Mouse (Mus musculus) right cerebral cortex, postnatal 10 days (tissue): ENCODE data around the gene Adgrl3.

Source experiments
- DNase-seq, 2 experiments: peaks; one replicate each; pipeline ENCODE4 v3.0.0; 2021; ENCODE audit warnings: low spot score in 2 of 2

The Adgrl3 gene

GRCm38 (mm10) chr5:81073875-81074274 is 53.9 kb downstream of the Adgrl3 start:
- DNase-seq, result no peak

DNA sequence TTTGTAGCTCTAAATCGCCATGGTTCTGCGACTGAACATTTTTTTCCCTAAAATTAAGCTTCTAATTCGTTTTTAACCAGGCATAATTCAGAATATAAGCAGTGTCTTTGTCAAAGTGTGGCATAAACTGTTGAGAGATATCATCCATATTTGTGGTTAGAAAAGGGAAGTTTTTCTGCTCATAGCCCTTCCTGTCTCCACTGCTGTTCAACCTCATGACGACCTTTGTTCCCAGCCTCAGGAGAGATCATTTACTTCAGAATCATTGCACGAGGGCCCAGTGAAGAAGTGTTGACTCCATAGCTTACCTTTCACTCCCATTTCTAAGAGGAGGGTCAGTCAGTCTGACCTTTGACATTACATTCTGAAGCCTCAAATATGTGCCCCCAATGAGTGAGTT is 56.4 kb downstream of the Adgrl3 start:
- no peak for DNase-seq

GRCm38 (mm10) chr5:81077031-81077430 is 57.1 kb downstream of the Adgrl3 start:
- DNase-seq, result no peak

DNA sequence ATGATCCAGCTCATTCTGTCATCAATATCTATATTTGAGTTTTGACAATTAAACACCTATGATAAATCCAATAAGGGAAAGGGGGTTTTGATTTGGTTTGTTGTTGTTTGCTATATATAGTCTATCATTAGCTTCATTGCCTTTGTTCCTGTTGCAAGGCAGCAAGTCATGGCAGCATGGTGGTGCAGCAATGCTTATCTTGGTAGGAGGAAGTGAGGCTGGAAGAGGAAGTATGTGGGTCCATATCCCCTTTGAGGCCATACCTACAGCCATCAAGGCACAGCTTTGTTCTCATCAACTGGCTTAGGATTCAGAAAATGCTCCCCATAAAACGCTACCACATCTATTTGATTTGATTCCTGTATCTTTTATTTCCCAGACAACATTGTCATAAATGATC is 58.1 kb downstream of the Adgrl3 start:
- no peak for DNase-seq

DNA sequence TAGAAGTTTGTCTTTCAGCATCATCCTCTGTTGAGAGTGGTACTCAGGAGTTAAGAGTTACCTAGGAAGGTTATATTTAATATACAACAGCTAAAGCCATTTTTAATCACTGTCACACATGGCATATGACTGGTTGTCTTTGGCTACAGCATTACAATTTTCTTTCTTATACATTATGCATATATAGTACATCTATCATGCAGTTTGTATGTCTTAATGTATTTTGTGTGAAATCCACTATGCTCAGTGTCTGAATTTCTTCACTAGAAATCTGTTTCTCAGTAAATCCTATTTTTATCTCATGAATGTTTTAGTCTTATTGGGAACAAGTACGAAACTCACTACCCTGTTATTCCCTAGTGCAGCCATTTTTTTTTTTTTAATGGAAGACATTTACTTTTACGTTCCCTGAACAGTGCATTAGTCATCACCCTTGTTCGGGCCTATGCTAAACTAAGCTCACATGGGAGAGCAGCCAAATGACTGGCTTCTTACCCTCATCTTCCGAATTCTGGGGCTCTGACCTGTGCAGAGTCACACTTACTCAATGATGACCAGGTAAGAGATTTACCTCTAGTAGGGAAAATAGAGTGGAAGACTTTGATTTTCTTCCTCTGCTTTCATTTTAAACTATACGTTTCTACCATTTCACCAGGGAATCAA is 63.9 kb downstream of the Adgrl3 start:
- DNase-seq, result no peak

- no peak for DNase-seq
Observed at GRCm38 (mm10) chr5:81085152-81085551, 65.2 kb downstream of the Adgrl3 start.

GRCm38 (mm10) chr5:81088667-81089066 is 68.7 kb downstream of the Adgrl3 start:
- DNase-seq, result no peak

- no peak for DNase-seq
Observed at GRCm38 (mm10) chr5:81094618-81095017, 74.7 kb downstream of the Adgrl3 start.

GRCm38 (mm10) chr5:81097131-81097530 is 77.2 kb downstream of the Adgrl3 start:
- DNase-seq, result no peak

- DNase-seq, result no peak
Observed at GRCm38 (mm10) chr5:81107431-81107830, 87.5 kb downstream of the Adgrl3 start.

GRCm38 (mm10) chr5:81124483-81124882 is 104.5 kb downstream of the Adgrl3 start:
- DNase-seq, result no peak

- DNase-seq, result no peak
Observed at GRCm38 (mm10) chr5:81127639-81128038, 107.7 kb downstream of the Adgrl3 start.

- no peak for DNase-seq
Observed at GRCm38 (mm10) chr5:81136394-81136793, 116.5 kb downstream of the Adgrl3 start.

- DNase-seq, result peak; percentile 61 to 62
Observed at GRCm38 (mm10) chr5:81155791-81156190, 135.9 kb downstream of the Adgrl3 start.

- DNase-seq, result no peak
Observed at GRCm38 (mm10) chr5:81156281-81156680, 136.3 kb downstream of the Adgrl3 start.

GRCm38 (mm10) chr5:81156796-81157195 is 136.9 kb downstream of the Adgrl3 start:
- no peak for DNase-seq

DNA sequence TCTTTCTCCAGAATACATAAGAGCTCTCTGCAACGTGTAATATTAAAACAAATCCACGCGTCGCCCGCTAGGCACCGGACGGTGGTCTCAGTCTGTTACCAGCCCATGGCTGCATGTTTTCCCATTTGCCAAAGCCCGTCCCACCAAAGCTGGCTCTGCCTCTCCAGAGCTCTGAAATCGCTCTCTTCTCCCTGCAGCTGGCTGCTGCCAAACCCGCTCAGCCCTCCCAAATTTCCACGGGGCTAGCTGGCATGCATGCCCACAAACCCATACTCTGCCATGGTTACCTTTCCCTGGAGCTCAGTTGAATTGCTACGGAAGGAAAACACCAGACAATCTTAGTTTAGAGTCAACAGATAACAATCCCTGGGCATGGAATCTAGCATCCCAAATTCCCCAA is 139.1 kb downstream of the Adgrl3 start:
- DNase-seq, result peak in 1 of 2 experiments; percentile 35

GRCm38 (mm10) chr5:81160431-81160830 is 140.5 kb downstream of the Adgrl3 start:
- no peak for DNase-seq

DNA sequence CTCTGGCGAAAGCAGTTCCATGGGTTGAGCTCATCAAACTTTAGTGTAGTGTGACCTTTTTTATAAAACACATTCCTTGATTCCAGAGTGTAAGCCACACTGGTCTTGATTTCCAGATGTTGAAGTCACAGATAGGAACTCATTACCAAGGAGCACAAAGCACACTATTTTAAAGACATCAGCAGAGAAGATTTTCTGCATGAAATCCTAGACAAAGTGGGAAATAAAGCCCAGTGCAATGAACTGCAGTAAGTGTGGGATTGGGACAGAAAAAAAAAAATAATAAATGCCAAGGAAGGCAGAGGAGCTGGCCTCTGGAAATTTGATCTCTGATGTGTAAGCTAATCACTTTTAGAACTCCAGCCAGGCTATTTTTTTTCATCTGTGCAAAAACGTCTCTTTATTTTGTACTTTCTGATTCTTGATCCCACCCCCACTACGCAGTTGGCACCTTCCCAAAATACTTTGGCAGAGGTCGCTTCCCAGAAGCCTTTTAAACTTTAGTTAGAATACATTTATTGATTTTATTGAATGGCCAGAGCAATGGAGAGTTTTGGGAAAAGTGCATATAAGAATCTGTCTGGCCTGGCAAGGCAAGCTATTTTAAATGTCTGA is 169.0 kb downstream of the Adgrl3 start:
- DNase-seq, result no peak

- DNase-seq, result no peak
Observed at GRCm38 (mm10) chr5:81200354-81200753, 180.4 kb downstream of the Adgrl3 start.

GRCm38 (mm10) chr5:81201885-81202284 is 181.9 kb downstream of the Adgrl3 start:
- DNase-seq, result no peak

- no peak for DNase-seq
Observed at GRCm38 (mm10) chr5:81218500-81219057, 198.6 kb downstream of the Adgrl3 start.

DNA sequence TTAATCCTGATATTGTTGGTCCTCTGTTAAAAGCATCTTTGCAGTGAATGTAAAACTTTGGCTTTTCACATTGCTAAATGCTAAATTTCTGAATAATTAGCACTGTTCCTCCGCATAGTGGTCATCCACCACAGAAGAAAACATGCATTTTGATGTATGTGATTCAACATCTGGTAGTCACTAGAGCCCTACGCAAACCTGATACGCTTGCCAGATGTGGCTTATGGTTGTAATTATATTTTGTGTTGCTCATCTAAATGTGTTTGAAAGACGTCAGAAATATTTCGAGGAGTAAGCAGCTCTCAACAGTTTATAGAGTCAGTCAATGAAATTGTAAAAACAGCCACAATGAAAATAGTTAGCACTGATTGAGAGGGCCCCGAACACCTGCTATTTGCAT is 204.5 kb downstream of the Adgrl3 start:
- no peak for DNase-seq
